In genomic region chr10:100017771-100018070, GRCm38 (mm10) we compare ENCODE assay signal across 8 mouse cellular contexts. TPM values are rescaled to one million over a fixed set of nuclear protein-coding genes. Genes with fewer than 3 reads are reported as not detected.
DNase-seq lines count a peak whose midpoint lies in the region; ATAC-seq lines count a peak whose summit lies in the region.

No protein-coding gene starts in this region.

- peak overlapping the region; percentile 63 for H3K9ac ChIP-seq in hindbrain, embryonic 13.5 days
- no peak overlapping the region for H3K9ac ChIP-seq in midbrain, embryonic 12.5 days (replicated peaks)

- ATAC-seq in hindbrain, embryonic 13.5 days (ENCODE audit: low FRiP score) = no peak
- no peak for ATAC-seq in midbrain, embryonic 12.5 days (ENCODE audit: low FRiP score, low read depth)

- H3K4me3 ChIP-seq in heart, embryonic 10.5 days = peak overlapping the region; percentile 87
- peak overlapping the region; percentile 73 for H3K4me3 ChIP-seq in hindbrain, embryonic 13.5 days
- peak overlapping the region; percentile 23 for H3K4me3 ChIP-seq in midbrain, embryonic 12.5 days

- no peak for DNase-seq in heart, embryonic 10.5 days (ENCODE audit: low spot score)
- DNase-seq in heart, adult 9 months (ENCODE audit: low spot score in 2 of 2) = no peak
- DNase-seq in embryo, embryonic 10 days (ENCODE audit: low spot score) = peak; percentile 57
- no peak for DNase-seq in right cerebral cortex, postnatal 10 days (ENCODE audit: low spot score in 2 of 2)
- no peak for DNase-seq in spleen, postnatal 4 days (ENCODE audit: low spot score in 2 of 2)
- DNase-seq in layer of hippocampus, postnatal 25 days (ENCODE audit: extremely low spot score in 1 of 2, low spot score in 1 of 2) = no peak

- H3K27me3 ChIP-seq in heart, embryonic 10.5 days (ENCODE audit: insufficient read depth, poor library complexity, severe bottlenecking) = 0 out of 2 replicates have a peak, but pooled peaks cover 4% of the 10 kb centered on the region
- H3K27me3 ChIP-seq in hindbrain, embryonic 13.5 days = peaks cover 49% of the 10 kb centered on the region
- H3K27me3 ChIP-seq in midbrain, embryonic 12.5 days = peaks cover 89% of the 10 kb centered on the region

- no peak overlapping the region for H3K27ac ChIP-seq in heart, embryonic 10.5 days
- 0 out of 2 replicates have a peak overlapping the region, but pooled peaks have one; percentile 8 for H3K27ac ChIP-seq in hindbrain, embryonic 13.5 days
- no peak overlapping the region for H3K27ac ChIP-seq in midbrain, embryonic 12.5 days (replicated peaks)

- WGBS in heart, embryonic 10.5 days = 4% methylated on average over 10 of the region's 10 CpGs
- 5% methylated on average over 10 of the region's 10 CpGs for WGBS in hindbrain, embryonic 13.5 days
- WGBS in midbrain, embryonic 12.5 days = under 1% methylated on average over 10 of the region's 10 CpGs

- H3K4me1 ChIP-seq in heart, embryonic 10.5 days = peaks cover 45% of the 10 kb centered on the region
- peaks cover 32% of the 10 kb centered on the region for H3K4me1 ChIP-seq in hindbrain, embryonic 13.5 days (replicated peaks)
- H3K4me1 ChIP-seq in midbrain, embryonic 12.5 days = peaks cover 31% of the 10 kb centered on the region

- H3K9me3 ChIP-seq in heart, embryonic 10.5 days = no peaks in the 10 kb centered on the region
- H3K9me3 ChIP-seq in hindbrain, embryonic 13.5 days = no peaks in the 10 kb centered on the region
- H3K9me3 ChIP-seq in midbrain, embryonic 12.5 days = no peaks in the 10 kb centered on the region

- no peaks in the 10 kb centered on the region for H3K36me3 ChIP-seq in heart, embryonic 10.5 days
- no peaks in the 10 kb centered on the region for H3K36me3 ChIP-seq in hindbrain, embryonic 13.5 days
- H3K36me3 ChIP-seq in midbrain, embryonic 12.5 days = no peaks in the 10 kb centered on the region

- peak overlapping the region; percentile 100 for H3K4me2 ChIP-seq in hindbrain, embryonic 13.5 days
- H3K4me2 ChIP-seq in midbrain, embryonic 12.5 days (replicated peaks) = peak overlapping the region; percentile 99; the same call in 1 of the 2 replicates

RNA-seq across cellular contexts. Expression of gene Kitl, which starts 2.3 kb away (rescaled TPM):
- polyA plus RNA-seq in heart, embryonic 10.5 days (2016; fragmentation: Nextera tagmentation; extraction: Ambion mirVana) = 14.9 and 22.2 TPM in 2 replicates
- polyA plus RNA-seq in hindbrain, embryonic 13.5 days (2015; fragmentation: Nextera tagmentation; extraction: Ambion mirVana) = 18.2 and 18.3 TPM in 2 replicates
- polyA plus RNA-seq in midbrain, embryonic 12.5 days (2016; fragmentation: Nextera tagmentation; extraction: Ambion mirVana) = 7.9 and 10.6 TPM in 2 replicates
- 10 to 100 TPM; 28.0 to 32.4 TPM for total RNA-seq in layer of hippocampus, postnatal 25 days (2021)

Comparison
In these comparisons a context has a peak if more than half of its experiments do, and no peak if none do; other contexts are left out.
1. H3K4me3 ChIP-seq: peak in every context shown above with its lines; median percentile 87 in heart, embryonic 10.5 days; 73 in hindbrain, embryonic 13.5 days; 23 in midbrain, embryonic 12.5 days.